In genomic region chr14:104006426-104006825, GRCm38 (mm10) we compare ENCODE assay signal across 21 mouse cellular contexts.
DNase-seq lines count a peak whose midpoint lies in the region; ATAC-seq lines count a peak whose summit lies in the region.
"Had no signal": no experiment of that assay in that cellular context is flagged by ENCODE, and none has a peak within 500 bp of the region (broad histone marks: within the 10 kb centered on the region; RNA-seq: fewer than 3 reads in every experiment).

No protein-coding gene starts in this region.

- H3K36me3 ChIP-seq in lung, embryonic 15.5 days: no peaks in the 10 kb centered on the region
- H3K36me3 ChIP-seq: heart, embryonic 15.5 days; liver, embryonic 12.5 days; neural tube, embryonic 13.5 days had no signal

- H3K27ac ChIP-seq in lung, embryonic 15.5 days: no peak overlapping the region
- H3K27ac ChIP-seq: forebrain, embryonic 13.5 days; heart, embryonic 15.5 days; liver, embryonic 12.5 days; neural tube, embryonic 13.5 days had no signal

- H3K4me2 ChIP-seq in lung, embryonic 15.5 days: no peak overlapping the region
- H3K4me2 ChIP-seq: forebrain, embryonic 13.5 days; heart, embryonic 15.5 days; liver, embryonic 12.5 days; midbrain, embryonic 11.5 days; neural tube, embryonic 13.5 days had no signal

- H3K9me3 ChIP-seq in lung, embryonic 15.5 days: no peaks in the 10 kb centered on the region
- H3K9me3 ChIP-seq: forebrain, embryonic 13.5 days; heart, embryonic 15.5 days; liver, embryonic 12.5 days; neural tube, embryonic 13.5 days had no signal

- no peak overlapping the region for H3K4me3 ChIP-seq in lung, embryonic 15.5 days
- H3K4me3 ChIP-seq: forebrain, embryonic 13.5 days; heart, embryonic 15.5 days; liver, embryonic 12.5 days; neural tube, embryonic 13.5 days had no signal

- no peak for ATAC-seq in cerebellum, adult (ENCODE audit: insufficient number of reproducible peaks, low FRiP score, low TSS enrichment)
- ATAC-seq in lung, embryonic 15.5 days (ENCODE audit: borderline replicate concordance, extremely low read depth, low FRiP score, low TSS enrichment): peak; percentile 49; the same call in 1 of the 2 replicates
- ATAC-seq: forebrain, embryonic 13.5 days; liver, embryonic 12.5 days had no signal

- WGBS in lung, embryonic 15.5 days: 54% methylated on average over 4 of the region's 4 CpGs

- H3K27me3 ChIP-seq in lung, embryonic 15.5 days: no peaks in the 10 kb centered on the region
- H3K27me3 ChIP-seq: CH12.LX; forebrain, embryonic 13.5 days; heart, embryonic 15.5 days; liver, embryonic 12.5 days; neural tube, embryonic 13.5 days had no signal

- DNase-seq in cerebellum, postnatal 10 days: peak; percentile 17 to 30
- DNase-seq in lung, postnatal 25 days (ENCODE audit: low spot score): no peak
- DNase-seq in adrenal gland, postnatal 14 days: peak; percentile 58
- DNase-seq in lung, postnatal 10 days: peak; percentile 59
- DNase-seq in neural tube, embryonic 10.5 days (ENCODE audit: extremely low spot score, low spot score): no peak
- no peak for DNase-seq in cerebellum, adult 8-10 months
- DNase-seq: cerebellum, postnatal 25 days; gastrocnemius, postnatal 25 days; heart, postnatal 4 days; kidney, adult 11 months; kidney, postnatal 10 days; layer of hippocampus, postnatal 36 days; thymus, postnatal 14 days had no signal

- 0 out of 2 replicates have a peak, but pooled peaks cover 9% of the 10 kb centered on the region for H3K4me1 ChIP-seq in lung, embryonic 15.5 days
- H3K4me1 ChIP-seq: forebrain, embryonic 13.5 days; heart, embryonic 15.5 days; liver, embryonic 12.5 days; neural tube, embryonic 13.5 days had no signal

- no peak overlapping the region for H3K9ac ChIP-seq in lung, embryonic 15.5 days
- H3K9ac ChIP-seq: forebrain, embryonic 13.5 days; heart, embryonic 15.5 days; liver, embryonic 12.5 days; neural tube, embryonic 13.5 days had no signal

Comparison
In these comparisons a context has a peak if more than half of its experiments do, and no peak if none do; other contexts are left out.
1. DNase-seq: peak in cerebellum, postnatal 10 days (2 of 2), adrenal gland, postnatal 14 days (single experiment) and lung, postnatal 10 days (single experiment); none in lung, postnatal 25 days (single experiment), neural tube, embryonic 10.5 days (single experiment) and cerebellum, adult 8-10 months (single experiment).